Mouse (Mus musculus) heart, embryonic 14.5 days (tissue): ENCODE results near the gene Ahdc1. TPM values are rescaled to one million over a fixed set of nuclear protein-coding genes. Genes with fewer than 3 reads are reported as not detected.
A peak's percentile ranks its signal among the peaks of the same experiment; 100 is the strongest.

ENCODE experiments used
- ATAC-seq: fragments of 200-750 bp; cut with Nextera tagmentation; 2 replicates; pipeline ENCODE4 v1.8.0; 2017; ENCODE audit warnings: low read depth, moderate TSS enrichment; ENCODE audit not compliant: insufficient number of reproducible peaks, insufficient read depth, low FRiP score
- H3K27ac ChIP-seq, 2 experiments: fragments of 200-500 bp in 1 of 2; fragments of 300-500 bp in 1 of 2; sonication (generic) in 1 of 2; replicated peaks in 1 of 2; 2 replicates each; pipeline ENCODE4 v1.5.1; 2012 to 2014; ENCODE audit warnings: low read depth in 2 of 2, low read length in 2 of 2, control low read depth in 1 of 2, mild to moderate bottlenecking in 1 of 2, mixed read lengths in 1 of 2; ENCODE audit not compliant: control insufficient read depth in 1 of 2, insufficient read depth in 1 of 2
- H3K27me3 ChIP-seq: fragments of 300-500 bp; sonication (generic); 2 replicates; pipeline ENCODE4 v1.6.1; 2014; ENCODE audit warnings: mild to moderate bottlenecking, low read length, control low read depth; ENCODE audit not compliant: control insufficient read depth, insufficient read depth
- H3K36me3 ChIP-seq: fragments of 300-500 bp; sonication (generic); 2 replicates; pipeline ENCODE4 v1.6.1; 2014; ENCODE audit warnings: mild to moderate bottlenecking, control low read depth, low read length, mixed read lengths; ENCODE audit not compliant: control insufficient read depth, insufficient read depth
- H3K4me1 ChIP-seq, 2 experiments: fragments of 200-500 bp in 1 of 2; fragments of 300-500 bp in 1 of 2; sonication (generic) in 1 of 2; 2 replicates each; pipeline ENCODE4 v1.6.1; 2012 to 2014; ENCODE audit warnings: low read length in 2 of 2, control low read depth in 1 of 2, mixed read lengths in 1 of 2; ENCODE audit not compliant: control insufficient read depth in 2 of 2, insufficient read depth in 2 of 2
- H3K4me2 ChIP-seq: fragments of 300-500 bp; sonication (generic); 2 replicates; pipeline ENCODE4 v1.6.1; 2014; ENCODE audit warnings: mild to moderate bottlenecking, low read length
- H3K4me3 ChIP-seq, 2 experiments: fragments of 200-500 bp in 1 of 2; fragments of 300-500 bp in 1 of 2; sonication (generic) in 1 of 2; 2 replicates each; pipeline ENCODE4 v1.5.1; 2012 to 2014; ENCODE audit warnings: low read length in 2 of 2, mild to moderate bottlenecking in 2 of 2, control low read depth in 1 of 2, low read depth in 1 of 2, moderate library complexity in 1 of 2; ENCODE audit not compliant: control insufficient read depth in 1 of 2, insufficient read depth in 1 of 2
- H3K9ac ChIP-seq: fragments of 300-500 bp; sonication (generic); 2 replicates; pipeline ENCODE4 v1.6.1; 2014; ENCODE audit warnings: mild to moderate bottlenecking, low read length
- H3K9me3 ChIP-seq: fragments of 300-500 bp; sonication (generic); 2 replicates; pipeline ENCODE4 v1.6.1; 2016; ENCODE audit warnings: low read length, control low read depth; ENCODE audit not compliant: control insufficient read depth
- WGBS: fragments of 180-500 bp; shearing (Covaris S2); extraction: QIAGEN DNeasy Blood & Tissue Kit; methylation state at CpG from one replicate; pipeline ENCODE4 v1.1.7; 2014; 5-methylcytosine and 5-hydroxymethylcytosine counted together
- polyA plus RNA-seq: library from polyadenylated mRNA; unstranded; fragments of >200 nt; fragmentation: Nextera tagmentation; extraction: Ambion mirVana; gene quantifications from 2 replicates; pipeline ENCODE4 v1.2.1, GENCODE M21; 2014

Ahdc1 gene
- polyA plus RNA-seq, 1 experiment from 2014 or later = 9.0 TPM

GRCm38 (mm10) chr4:133021181-133021671, 10.2 kb downstream of the Ahdc1 start:
- H3K4me2 ChIP-seq = no peak overlapping the region; the same call in 1 of the 2 replicates
- no peak for ATAC-seq

GRCm38 (mm10) chr4:133022217-133022616, 11.2 kb downstream of the Ahdc1 start:
- Histone ChIP-seq H3K4me1 (peaks cover 72 to 91% of the 10 kb centered on the region in 2 experiments), H3K36me3 (peaks cover 23% of the 10 kb centered on the region), H3K4me3 (no peak overlapping the region), H3K9ac (peak overlapping the region; percentile 55), H3K4me2 (peak overlapping the region; percentile 18), H3K27me3 (no peaks in the 10 kb centered on the region), H3K27ac (no peak overlapping the region), H3K9me3 (no peaks in the 10 kb centered on the region)
- no peak for ATAC-seq
- 32% methylated on average over 14 of the region's 14 CpGs for WGBS

More at GRCm38 (mm10) chr4:133021181-133021671, 10.2 kb downstream of the Ahdc1 start:
- WGBS = 47% methylated on average over 9 of the region's 9 CpGs
- peaks cover 76 to 91% of the 10 kb centered on the region in 2 experiments for H3K4me1 ChIP-seq
- peaks cover 18% of the 10 kb centered on the region for H3K36me3 ChIP-seq
- no peak overlapping the region; the same call in 1 of the 2 replicates for H3K9ac ChIP-seq
- H3K27me3 ChIP-seq = no peaks in the 10 kb centered on the region
- H3K9me3 ChIP-seq = no peaks in the 10 kb centered on the region
- H3K4me3 ChIP-seq = no peak overlapping the region
- peak overlapping the region in 1 of 2 experiments; percentile 37; a peak in 1 of 4 replicates for H3K27ac ChIP-seq

GRCm38 (mm10) chr4:133022954-133023635, 12.0 kb downstream of the Ahdc1 start:
- ATAC-seq = no peak
- Histone ChIP-seq H3K9me3 (no peaks in the 10 kb centered on the region), H3K9ac (no peak overlapping the region), H3K4me2 (no peak overlapping the region), H3K27ac (no peak overlapping the region), H3K27me3 (no peaks in the 10 kb centered on the region), H3K36me3 (peaks cover 24% of the 10 kb centered on the region), H3K4me1 (peaks cover 71 to 91% of the 10 kb centered on the region in 2 experiments), H3K4me3 (no peak overlapping the region)
- WGBS = 70% methylated on average over 12 of the region's 14 CpGs

GRCm38 (mm10) chr4:133023636-133024035, 12.6 kb downstream of the Ahdc1 start:
- H3K27me3 ChIP-seq = no peaks in the 10 kb centered on the region
- no peak overlapping the region for H3K4me3 ChIP-seq
- peaks cover 21% of the 10 kb centered on the region for H3K36me3 ChIP-seq
- no peak overlapping the region for H3K4me2 ChIP-seq
- ATAC-seq = no peak
- 71% methylated on average over 6 of the region's 6 CpGs for WGBS
- no peaks in the 10 kb centered on the region for H3K9me3 ChIP-seq
- H3K9ac ChIP-seq = no peak overlapping the region
- peak overlapping the region in 1 of 2 experiments; percentile 28; a peak in 1 of 4 replicates for H3K27ac ChIP-seq
- H3K4me1 ChIP-seq = peaks cover 71 to 93% of the 10 kb centered on the region in 2 experiments

GRCm38 (mm10) chr4:133024404-133024803, 13.3 kb downstream of the Ahdc1 start:
- no peak for ATAC-seq
- Histone ChIP-seq H3K9me3 (no peaks in the 10 kb centered on the region), H3K4me1 (peaks cover 74 to 94% of the 10 kb centered on the region in 2 experiments), H3K4me3 (no peak overlapping the region), H3K27ac (peak overlapping the region; percentile 29 to 79; a peak in 3 of 4 replicates), H3K4me2 (peak overlapping the region; percentile 17; the same call in 1 of the 2 replicates), H3K27me3 (no peaks in the 10 kb centered on the region), H3K36me3 (peaks cover 18% of the 10 kb centered on the region), H3K9ac (peak overlapping the region; percentile 54; the same call in 1 of the 2 replicates)
- 44% methylated on average over 3 of the region's 4 CpGs for WGBS

- peak; percentile 32 for ATAC-seq
- Histone ChIP-seq H3K27me3 (no peaks in the 10 kb centered on the region), H3K4me2 (peak overlapping the region; percentile 17), H3K9me3 (no peaks in the 10 kb centered on the region), H3K27ac (peak overlapping the region; percentile 29 to 79; a peak in 3 of 4 replicates), H3K4me1 (peaks cover 69 to 94% of the 10 kb centered on the region in 2 experiments), H3K36me3 (peaks cover 17% of the 10 kb centered on the region), H3K4me3 (no peak overlapping the region), H3K9ac (peak overlapping the region; percentile 54)
- 2% methylated on average over 9 of the region's 10 CpGs for WGBS
Measured at GRCm38 (mm10) chr4:133024969-133025685, 14.1 kb downstream of the Ahdc1 start.

- Histone ChIP-seq H3K4me2 (no peak overlapping the region), H3K27me3 (no peaks in the 10 kb centered on the region), H3K4me1 (peaks cover 59 to 84% of the 10 kb centered on the region in 2 experiments), H3K4me3 (no peak overlapping the region), H3K36me3 (peaks cover 16% of the 10 kb centered on the region), H3K9ac (peak overlapping the region; percentile 54), H3K9me3 (no peaks in the 10 kb centered on the region), H3K27ac (peak overlapping the region in 1 of 2 experiments; percentile 79; a peak in 2 of 4 replicates)
- WGBS = 71% methylated on average over 10 of the region's 10 CpGs
- ATAC-seq = no peak
Measured at GRCm38 (mm10) chr4:133026272-133026671, 15.2 kb downstream of the Ahdc1 start.
